Mouse (Mus musculus): Measurements from ENCODE around the gene Nexmif.
"Not testable (repeated sequence)": the region's sequence is repeated elsewhere in the genome, so short reads cannot be mapped to it uniquely, and the experiment has no call there.

Gene Nexmif

GRCm38 (mm10) chrX:104200736-104201591, at the start of gene Nexmif:
TSS of gene Nexmif (minus strand) at chrX:104201185.
- DNase-seq (ENCODE audit: low spot score): peak; percentile 7

GRCm38 (mm10) chrX:104208701-104209100, 7.7 kb upstream of the Nexmif start:
- no peak for DNase-seq (ENCODE audit: low spot score)

GRCm38 (mm10) chrX:104201592-104202139, 681 bp upstream of the Nexmif start:
- DNase-seq (ENCODE audit: low spot score): no peak

GRCm38 (mm10) chrX:104200388-104200735, 623 bp downstream of the Nexmif start:
- no peak for DNase-seq (ENCODE audit: low spot score)

GRCm38 (mm10) chrX:104199611-104200387, 1.2 kb downstream of the Nexmif start:
- DNase-seq (ENCODE audit: low spot score): peak; percentile 10

GRCm38 (mm10) chrX:104199070-104199469, 1.9 kb downstream of the Nexmif start:
- no peak for DNase-seq (ENCODE audit: low spot score)

- DNase-seq (ENCODE audit: low spot score): no peak
Measured at GRCm38 (mm10) chrX:104196561-104196960, 4.4 kb downstream of the Nexmif start.

GRCm38 (mm10) chrX:104179257-104179656, 21.7 kb downstream of the Nexmif start:
- no peak for DNase-seq (ENCODE audit: low spot score)

- DNase-seq (ENCODE audit: low spot score): no peak
Measured at GRCm38 (mm10) chrX:104150072-104150471, 50.9 kb downstream of the Nexmif start.

- DNase-seq (ENCODE audit: low spot score): not testable (repeated sequence)
Measured at GRCm38 (mm10) chrX:104115266-104115665, 85.7 kb downstream of the Nexmif start.

GRCm38 (mm10) chrX:104114596-104114995, 86.4 kb downstream of the Nexmif start:
- no peak for DNase-seq (ENCODE audit: low spot score)

GRCm38 (mm10) chrX:104054848-104055247, 146.1 kb downstream of the Nexmif start:
- DNase-seq (ENCODE audit: low spot score): no peak

GRCm38 (mm10) chrX:104040276-104040675, 160.7 kb downstream of the Nexmif start:
- no peak for DNase-seq (ENCODE audit: low spot score)

- DNase-seq (ENCODE audit: low spot score): no peak
Measured at GRCm38 (mm10) chrX:104033843-104034242, 167.1 kb downstream of the Nexmif start.

GRCm38 (mm10) chrX:104032756-104033155, 168.2 kb downstream of the Nexmif start:
- DNase-seq (ENCODE audit: low spot score): no peak

Measured in ovary, postnatal 10 days (tissue).